Mouse (Mus musculus) embryonic facial prominence, embryonic 15.5 days (tissue): ENCODE data around the gene Cox4i1. TPM values are rescaled to one million over a fixed set of nuclear protein-coding genes. Genes with fewer than 3 reads are reported as not detected.

Source experiments
- ATAC-seq: fragments of 200-750 bp; cut with Nextera tagmentation; 2 replicates; pipeline ENCODE4 v1.8.0; 2017; ENCODE audit warnings: low read depth, moderate TSS enrichment; ENCODE audit not compliant: insufficient number of reproducible peaks, low FRiP score, low TSS enrichment
- H3K27ac ChIP-seq: fragments of 300-500 bp; sonication (generic); replicated peaks from 2 replicates; pipeline ENCODE4 v1.5.1; 2015; ENCODE audit warnings: mild to moderate bottlenecking, inconsistent platforms
- H3K27me3 ChIP-seq: fragments of 300-500 bp; sonication (generic); 2 replicates; pipeline ENCODE4 v1.6.1; 2015; ENCODE audit warnings: inconsistent platforms
- H3K36me3 ChIP-seq: fragments of 300-500 bp; sonication (generic); 2 replicates; pipeline ENCODE4 v1.6.1; 2015; ENCODE audit warnings: mild to moderate bottlenecking, inconsistent platforms
- H3K4me1 ChIP-seq: fragments of 300-500 bp; sonication (generic); 2 replicates; pipeline ENCODE4 v1.6.1; 2015; ENCODE audit warnings: inconsistent platforms
- H3K4me2 ChIP-seq: fragments of 300-500 bp; sonication (generic); replicated peaks from 2 replicates; pipeline ENCODE4 v1.6.1; 2015; ENCODE audit warnings: mild to moderate bottlenecking, inconsistent platforms
- H3K4me3 ChIP-seq: fragments of 300-500 bp; sonication (generic); replicated peaks from 2 replicates; pipeline ENCODE4 v1.5.1; 2015; ENCODE audit warnings: mild to moderate bottlenecking, inconsistent platforms
- H3K9ac ChIP-seq: fragments of 300-500 bp; sonication (generic); 2 replicates; pipeline ENCODE4 v1.6.1; 2015; ENCODE audit warnings: inconsistent platforms
- H3K9me3 ChIP-seq: fragments of 300-500 bp; sonication (generic); replicated peaks from 2 replicates; pipeline ENCODE4 v1.6.1; 2016; ENCODE audit warnings: inconsistent platforms
- WGBS: fragments of 180-500 bp; shearing (Covaris S2); methylation state at CpG from one replicate; pipeline ENCODE4 v1.1.7; 2015; 5-methylcytosine and 5-hydroxymethylcytosine counted together
- polyA plus RNA-seq: library from polyadenylated mRNA; unstranded; fragments of >200 nt; fragmentation: Nextera tagmentation; extraction: Ambion mirVana; gene quantifications from 2 replicates; pipeline ENCODE4 v1.2.1, GENCODE M21; 2015

Cox4i1 gene
- polyA plus RNA-seq, 1 experiment from 2014 or later = 1,008 TPM

DNA sequence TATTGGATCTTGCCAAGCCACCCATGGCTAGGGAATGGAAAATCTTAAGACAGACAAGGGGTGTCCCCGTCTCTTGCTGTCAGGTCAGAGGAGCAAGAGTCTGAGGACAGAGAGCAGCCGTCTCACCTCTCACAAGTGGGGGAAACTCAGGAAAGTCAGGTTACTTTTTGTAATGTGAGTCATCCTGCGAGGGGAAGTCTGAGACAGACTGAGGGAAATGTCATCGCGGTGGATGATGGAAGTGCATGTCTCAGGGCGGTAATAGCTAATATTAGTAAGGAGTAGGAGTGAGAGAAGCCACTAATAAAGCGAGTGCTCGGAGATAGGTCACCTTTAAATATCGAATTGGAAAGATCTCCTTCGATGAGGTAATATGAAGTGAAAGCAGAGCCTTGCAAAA is 41.2 kb downstream of the Cox4i1 start:
- Histone ChIP-seq H3K27ac (no peak overlapping the region), H3K36me3 (no peaks in the 10 kb centered on the region), H3K27me3 (0 out of 2 replicates have a peak, but pooled peaks cover under 1% of the 10 kb centered on the region), H3K4me3 (no peak overlapping the region), H3K9ac (no peak overlapping the region), H3K4me2 (no peak overlapping the region), H3K4me1 (no peaks in the 10 kb centered on the region), H3K9me3 (no peaks in the 10 kb centered on the region)
- no peak for ATAC-seq
- 77% methylated on average over 10 of the region's 10 CpGs for WGBS

DNA sequence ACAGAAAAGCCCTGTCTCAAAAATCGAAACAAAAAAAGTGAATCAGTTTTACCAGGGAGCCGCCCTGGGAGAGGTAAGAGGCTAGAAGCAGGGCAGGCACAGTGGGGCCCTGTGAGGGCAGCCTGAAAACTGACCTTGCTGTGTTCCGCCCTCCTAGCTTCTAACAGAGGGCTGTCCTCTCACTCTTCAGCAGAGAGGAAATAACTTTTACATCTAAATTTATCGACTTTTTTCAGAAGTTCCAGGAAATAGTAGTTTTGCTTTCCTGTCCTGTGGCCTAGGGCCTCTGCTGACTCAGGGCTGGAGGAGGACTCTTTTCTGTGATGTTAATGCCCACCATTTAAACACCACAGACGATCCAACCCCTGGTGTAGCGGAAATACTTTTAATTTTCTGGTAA is 47.2 kb downstream of the Cox4i1 start:
- Histone ChIP-seq H3K27me3 (no peaks in the 10 kb centered on the region), H3K4me1 (no peaks in the 10 kb centered on the region), H3K9me3 (no peaks in the 10 kb centered on the region), H3K36me3 (no peaks in the 10 kb centered on the region), H3K4me2 (no peak overlapping the region), H3K4me3 (no peak overlapping the region), H3K9ac (no peak overlapping the region), H3K27ac (no peak overlapping the region)
- WGBS = 71% methylated on average over 6 of the region's 6 CpGs
- 0 out of 2 replicates have a peak, but pooled peaks have one; percentile 19 for ATAC-seq

DNA sequence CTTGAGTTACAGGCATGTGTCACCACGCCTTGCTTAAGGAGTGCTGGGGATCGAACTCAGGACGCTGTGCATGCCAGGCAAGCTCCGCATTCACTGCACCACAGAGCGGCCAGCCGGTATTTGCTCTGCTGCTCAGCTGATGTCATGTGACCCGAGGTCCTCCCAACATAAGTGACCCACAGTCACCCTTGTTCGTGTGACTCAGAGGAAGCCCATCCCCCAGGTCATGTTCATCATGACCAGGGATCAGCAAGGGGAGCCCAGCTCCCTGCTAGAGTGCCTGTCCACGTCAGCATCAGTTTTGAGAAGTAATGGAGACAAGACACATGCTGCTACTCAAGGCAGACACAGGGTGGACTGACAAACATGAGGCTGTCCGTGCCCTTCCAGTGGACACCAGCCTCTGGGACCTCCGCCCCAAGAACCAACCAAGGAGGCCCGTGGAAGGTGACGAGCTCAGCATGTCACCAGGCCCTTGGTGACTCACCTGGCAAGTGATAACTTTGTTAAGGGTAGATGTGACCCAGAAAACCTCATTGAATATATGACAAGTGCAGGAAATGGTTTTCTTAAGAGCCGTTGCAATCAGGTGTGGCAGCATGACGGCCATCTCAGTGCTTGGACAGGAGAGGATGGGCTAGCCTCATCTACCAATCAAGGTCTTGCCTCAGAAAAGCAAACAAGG is 48.1 kb downstream of the Cox4i1 start:
- no peak; the same call in 1 of the 2 replicates for ATAC-seq
- Histone ChIP-seq H3K9ac (no peak overlapping the region), H3K9me3 (no peaks in the 10 kb centered on the region), H3K27me3 (no peaks in the 10 kb centered on the region), H3K27ac (no peak overlapping the region), H3K4me1 (no peaks in the 10 kb centered on the region), H3K4me2 (no peak overlapping the region), H3K4me3 (no peak overlapping the region), H3K36me3 (no peaks in the 10 kb centered on the region)
- WGBS = 75% methylated on average over 15 of the region's 15 CpGs

DNA sequence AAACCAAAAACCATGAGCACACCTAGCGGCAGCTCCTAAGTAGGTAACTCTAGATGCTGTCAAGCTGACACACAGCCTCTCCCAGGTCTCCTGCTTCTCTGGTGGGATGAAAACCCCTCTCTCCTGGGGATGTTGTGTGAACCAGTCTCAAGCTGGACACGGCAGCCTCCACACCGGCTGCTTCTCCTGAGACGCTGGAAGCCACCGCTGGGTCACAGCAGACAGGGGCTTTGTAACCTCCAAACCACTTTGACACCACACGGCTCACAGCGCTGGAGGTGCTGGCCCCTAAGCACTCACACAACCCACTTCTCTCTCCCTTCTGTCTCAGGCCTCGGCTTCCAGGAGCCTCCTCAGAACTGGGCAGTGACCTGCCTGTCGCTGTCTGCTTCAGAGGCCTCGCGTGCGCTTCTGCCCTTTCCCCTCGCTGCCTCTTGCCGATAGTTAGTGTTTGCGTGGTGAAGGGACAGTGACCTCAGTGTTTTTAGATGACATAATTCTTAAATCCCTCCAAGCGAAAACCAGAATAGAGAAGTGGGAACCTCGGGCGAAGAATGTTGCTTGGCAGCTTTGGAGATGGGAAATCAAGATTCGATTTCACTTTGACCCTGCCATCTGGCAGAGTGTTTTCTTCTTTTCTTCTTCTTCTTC is 51.7 kb downstream of the Cox4i1 start:
- Histone ChIP-seq H3K9me3 (no peaks in the 10 kb centered on the region), H3K9ac (no peak overlapping the region), H3K27me3 (no peaks in the 10 kb centered on the region), H3K4me1 (no peaks in the 10 kb centered on the region), H3K27ac (no peak overlapping the region), H3K4me2 (no peak overlapping the region), H3K36me3 (no peaks in the 10 kb centered on the region), H3K4me3 (no peak overlapping the region)
- WGBS = 52% methylated on average over 19 of the region's 19 CpGs
- ATAC-seq = no peak

DNA sequence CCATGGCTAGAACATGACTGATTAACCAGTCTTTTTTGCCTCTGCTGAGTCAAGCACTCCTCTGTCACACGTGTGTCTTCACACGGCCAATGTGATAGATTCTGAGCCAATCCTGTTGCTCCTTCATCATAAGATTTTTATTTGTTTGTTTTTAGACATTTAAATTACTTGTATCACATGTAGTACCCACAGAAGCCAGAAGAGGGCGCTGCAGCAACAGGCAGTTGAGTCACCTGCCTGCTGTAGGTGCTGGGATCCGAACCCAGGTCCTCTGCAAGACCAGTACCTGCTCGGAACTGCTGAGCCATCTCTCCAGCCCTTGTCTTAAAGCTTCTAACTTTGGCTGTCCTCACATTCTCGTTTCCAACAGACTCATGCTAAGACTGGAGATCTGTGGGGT is 55.0 kb downstream of the Cox4i1 start:
- Histone ChIP-seq H3K4me2 (no peak overlapping the region), H3K27me3 (no peaks in the 10 kb centered on the region; the same call in 1 of the 2 replicates), H3K27ac (no peak overlapping the region), H3K9me3 (no peaks in the 10 kb centered on the region), H3K4me3 (no peak overlapping the region), H3K9ac (no peak overlapping the region), H3K4me1 (no peaks in the 10 kb centered on the region), H3K36me3 (no peaks in the 10 kb centered on the region)
- 68% methylated on average over 6 of the region's 6 CpGs for WGBS
- no peak for ATAC-seq

Other genes starting within 250 kb of the Cox4i1 start
- 81.7 and 85.6 TPM in 2 replicates for gene Gins2, start 78.9 kb upstream of the Cox4i1 start, polyA plus RNA-seq
- 8.3 and 10.1 TPM in 2 replicates for gene 1190005I06Rik, start 20.6 kb upstream of the Cox4i1 start, polyA plus RNA-seq
- 0.67 and 6.2 TPM in 2 replicates for gene Gm27021, start 143 bp upstream of the Cox4i1 start, polyA plus RNA-seq
- 220 and 225 TPM in 2 replicates for gene Emc8, start 351 bp downstream of the Cox4i1 start, polyA plus RNA-seq
- gene Irf8, start 68.1 kb downstream of the Cox4i1 start, polyA plus RNA-seq = 10.0 and 10.2 TPM in 2 replicates